Mouse (Mus musculus): ENCODE measurements around the gene Mpp5.

DNA sequence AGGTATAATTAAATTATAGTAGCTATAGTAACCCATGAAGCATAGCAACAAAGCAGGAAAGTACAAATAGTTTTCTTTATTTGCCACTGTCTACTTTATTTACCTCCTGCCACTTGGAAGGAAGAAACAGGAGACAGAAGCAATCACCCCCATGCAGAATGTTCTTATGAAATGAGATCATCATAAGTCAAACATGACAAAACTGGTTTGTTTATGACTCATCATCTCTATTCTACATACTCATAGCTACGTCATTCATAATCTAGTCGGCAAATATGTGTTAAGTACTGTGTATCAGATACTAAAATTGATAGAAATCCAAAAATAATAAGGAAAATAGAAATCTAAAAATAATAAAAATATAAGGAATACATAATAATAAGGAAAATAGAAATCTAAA is 8.4 kb upstream of the Mpp5 start:
- no peak for TF ChIP-seq CTCF (IDR thresholded peaks at IDR 0.05; ENCODE audit: low read depth, low read length)
- no peak for TF ChIP-seq POLR2A (IDR thresholded peaks at IDR 0.05; ENCODE audit: extremely low read depth, insufficient read depth, low read length)
